Mouse (Mus musculus) hindbrain, embryonic 10.5 days (tissue): ENCODE results near the gene Slitrk3. TPM values are rescaled to one million over a fixed set of nuclear protein-coding genes. Genes with fewer than 3 reads are reported as not detected.

Source experiments
- DNase-seq: peaks from one replicate; pipeline ENCODE4 v3.0.0-alpha.2; 2017; ENCODE audit warnings: low spot score
- H3K27ac ChIP-seq: fragments of 300-500 bp; sonication (generic); 2 replicates; pipeline ENCODE4 v1.5.1; 2016; ENCODE audit warnings: mild to moderate bottlenecking, moderate library complexity
- H3K27me3 ChIP-seq: fragments of 300-500 bp; sonication (generic); 2 replicates; pipeline ENCODE4 v1.6.1; 2016; ENCODE audit warnings: mild to moderate bottlenecking; ENCODE audit not compliant: poor library complexity, insufficient read depth, severe bottlenecking
- H3K36me3 ChIP-seq: fragments of 300-500 bp; sonication (generic); 2 replicates; pipeline ENCODE4 v1.6.1; 2016; ENCODE audit warnings: mild to moderate bottlenecking, moderate library complexity
- H3K4me1 ChIP-seq: fragments of 300-500 bp; sonication (generic); replicated peaks from 2 replicates; pipeline ENCODE4 v1.6.1; 2016; ENCODE audit warnings: mild to moderate bottlenecking
- H3K4me3 ChIP-seq: fragments of 300-500 bp; sonication (generic); 2 replicates; pipeline ENCODE4 v1.5.1; 2016; ENCODE audit warnings: mild to moderate bottlenecking, moderate library complexity
- H3K9me3 ChIP-seq: fragments of 300-500 bp; sonication (generic); 2 replicates; pipeline ENCODE4 v1.6.1; 2016; ENCODE audit warnings: mild to moderate bottlenecking, moderate library complexity
- WGBS: fragments of 180-500 bp; shearing (Covaris S2); methylation state at CpG from one replicate; pipeline ENCODE4 v1.1.7; 2016; 5-methylcytosine and 5-hydroxymethylcytosine counted together
- polyA plus RNA-seq: library from polyadenylated mRNA; unstranded; fragments of >200 nt; fragmentation: Nextera tagmentation; extraction: Ambion mirVana; gene quantifications from 2 replicates; pipeline ENCODE4 v1.2.1, GENCODE M21; 2016

Slitrk3 gene
- polyA plus RNA-seq, 1 experiment from 2014 or later: 1.8 TPM

DNA sequence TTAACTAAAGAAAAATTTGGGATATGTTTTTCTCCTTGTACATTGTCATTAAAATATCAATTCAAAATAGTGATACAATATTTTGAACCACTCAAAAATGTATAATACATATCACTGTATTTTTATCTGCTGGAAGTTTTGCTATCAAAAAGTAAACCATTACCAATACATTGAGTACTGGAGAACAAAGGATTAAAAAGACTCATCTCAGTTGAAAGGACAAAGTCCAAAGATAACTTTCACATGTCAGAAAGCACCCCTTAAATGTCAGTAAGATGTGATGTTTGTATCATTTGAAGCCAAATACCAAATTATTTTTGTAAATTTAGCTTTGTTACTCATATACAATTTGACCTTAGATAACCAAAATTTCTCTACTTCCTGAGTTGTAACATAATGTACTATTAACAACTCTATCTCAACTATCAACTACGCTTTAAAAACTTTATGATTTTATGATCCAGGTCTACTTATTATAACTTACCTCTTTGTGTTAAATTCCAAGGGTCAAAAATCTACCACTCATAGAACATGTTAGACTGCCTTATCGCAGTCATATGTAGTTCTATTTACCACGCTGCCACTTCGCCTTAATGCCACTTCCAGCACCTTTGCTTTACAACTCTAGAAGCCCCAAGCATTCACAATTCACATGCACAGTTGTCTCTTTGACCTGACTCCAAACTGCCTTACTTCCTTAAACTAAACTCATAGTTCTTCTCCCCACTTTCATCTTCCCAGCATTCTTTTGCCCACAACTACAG lies 54.5 kb downstream of the Slitrk3 start:
- Histone ChIP-seq H3K4me3 (no peak overlapping the region), H3K4me1 (0 out of 2 replicates have a peak, but pooled peaks cover 4% of the 10 kb centered on the region), H3K9me3 (no peaks in the 10 kb centered on the region), H3K36me3 (no peaks in the 10 kb centered on the region), H3K27me3 (no peaks in the 10 kb centered on the region), H3K27ac (no peak overlapping the region)
- WGBS: 95% methylated on average over 4 of the region's 4 CpGs
- DNase-seq: no peak

DNA sequence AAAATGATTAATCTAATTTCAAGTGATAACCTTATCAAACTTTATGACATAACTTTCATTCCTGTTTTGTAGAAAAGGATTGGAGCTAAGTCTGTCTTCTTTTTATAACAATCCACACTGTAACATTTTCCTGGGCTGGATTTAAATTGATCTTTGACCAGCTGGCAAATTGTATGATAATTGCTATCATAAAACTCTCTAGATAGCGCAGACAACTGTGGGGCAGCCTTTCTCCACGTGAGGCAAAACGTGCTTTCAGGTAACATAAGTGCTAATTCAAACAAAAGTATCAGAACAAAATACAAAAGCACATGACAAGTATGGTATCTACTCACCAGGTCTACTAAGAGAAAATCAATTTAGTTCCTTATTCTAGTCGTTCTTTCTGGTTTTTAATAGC lies 60.1 kb downstream of the Slitrk3 start:
- Histone ChIP-seq H3K27me3 (no peaks in the 10 kb centered on the region), H3K9me3 (no peaks in the 10 kb centered on the region)
- no peak for DNase-seq

More for the DNA sequence above, 60.1 kb downstream of the Slitrk3 start:
- Histone ChIP-seq H3K36me3 (no peaks in the 10 kb centered on the region), H3K27ac (no peak overlapping the region), H3K4me1 (no peaks in the 10 kb centered on the region), H3K4me3 (no peak overlapping the region)
- WGBS: 76% methylated on average over 4 of the region's 4 CpGs

Other genes with a start within 250 kb of the Slitrk3 start
- 0.03 TPM in 1 of 2 replicates, not detected in the other for gene Sis, start 89.9 kb downstream of the Slitrk3 start, polyA plus RNA-seq